Mouse (Mus musculus) neutrophil, adult 59 days (primary cell): Measurements from ENCODE around the gene 0610030E20Rik. TPM values are rescaled to one million over a fixed set of nuclear protein-coding genes. Genes with fewer than 3 reads are reported as not detected.

Experiments
- total RNA-seq, 2 experiments: library from RNA; stranded (reverse); gene quantifications; 1 replicate in 1 of 2; 2 replicates in 1 of 2; pipeline ENCODE4 v1.2.4; 2023

0610030E20Rik gene
- total RNA-seq: 10 to 100 TPM; 51.1 to 55.5 TPM

GRCm38 (mm10) chr6:72347166-72347941, at the start of gene 0610030E20Rik:
Gene 0610030E20Rik (plus strand): TSS chr6:72347317.

GRCm38 (mm10) chr6:72345074-72345567, 2.0 kb upstream of the 0610030E20Rik start, which contains the start of gene Usp39:
Gene Usp39 (minus strand): TSS chr6:72345184.

GRCm38 (mm10) chr6:72355066-72355911, 8.2 kb downstream of the 0610030E20Rik start, which contains the start of gene Tmem150a:
Gene Tmem150a (plus strand): TSS chr6:72355447.

GRCm38 (mm10) chr6:72366844-72367443, 19.8 kb downstream of the 0610030E20Rik start, which contains the start of gene Rnf181:
Gene Rnf181 (minus strand): TSS chr6:72366956.

GRCm38 (mm10) chr6:72380131-72380770, 33.1 kb downstream of the 0610030E20Rik start, which contains the start of gene Vamp5:
Gene Vamp5 (minus strand): TSS chr6:72380468.

GRCm38 (mm10) chr6:72389941-72390771, 43.0 kb downstream of the 0610030E20Rik start, which contains the start of gene Vamp8:
Gene Vamp8 (minus strand): TSS chr6:72390703.

Other genes with a start within 250 kb of the 0610030E20Rik start
- 100 to 1,000 TPM; 290 to 317 TPM for gene St3gal5, start 249.7 kb upstream of the 0610030E20Rik start, total RNA-seq
- gene Atoh8, start 111.7 kb upstream of the 0610030E20Rik start, total RNA-seq: under 1 TPM in 1 of 2 experiments, not detected in 1; 0.24 TPM
- 1 to 10 TPM; 1.3 to 2.5 TPM for gene Sftpb, start 42.7 kb upstream of the 0610030E20Rik start, total RNA-seq
- 10 to 100 TPM; 41.5 to 49.5 TPM for gene Usp39, start 2.1 kb upstream of the 0610030E20Rik start, total RNA-seq
- 1 to 10 TPM; 1.7 to 2.0 TPM for gene Tmem150a, start 8.1 kb downstream of the 0610030E20Rik start, total RNA-seq
- 10 to 100 TPM; 57.2 to 63.8 TPM for gene Rnf181, start 19.6 kb downstream of the 0610030E20Rik start, total RNA-seq
- 10 to 100 TPM; 33.8 to 48.2 TPM for gene Vamp5, start 33.2 kb downstream of the 0610030E20Rik start, total RNA-seq
- gene Vamp8, start 43.4 kb downstream of the 0610030E20Rik start, total RNA-seq: 100 to 1,000 TPM; 204 to 207 TPM
- 1 to 10 TPM; 5.2 to 9.4 TPM for gene Ggcx, start 67.0 kb downstream of the 0610030E20Rik start, total RNA-seq
- gene Mat2a, start 92.2 kb downstream of the 0610030E20Rik start, total RNA-seq: 10 to 100 TPM; 95.0 to 97.2 TPM
- not detected for gene Sh2d6, start 174.4 kb downstream of the 0610030E20Rik start, total RNA-seq
- gene Capg, start 197.1 kb downstream of the 0610030E20Rik start, total RNA-seq: 100 to 1,000 TPM; 319 to 351 TPM